Mouse (Mus musculus) MEL (cell line): ENCODE data around the gene Ablim2.

Experiments
- BHLHE40 ChIP-seq: IDR thresholded peaks from 2 replicates; pipeline ENCODE4 v1.6.1; 2012; ENCODE audit warnings: low read depth, mild to moderate bottlenecking, inconsistent platforms, low read length, improper control_type of control experiment, borderline replicate concordance
- CTCF ChIP-seq, 3 experiments: IDR thresholded peaks in 2 of 3; conservative IDR thresholded peaks in 1 of 3; 2 replicates each; pipeline ENCODE4 v1.5.1; 2011 to 2012; ENCODE audit warnings: low read length in 3 of 3, low read depth in 2 of 3, mild to moderate bottlenecking in 2 of 3, improper control_type of control experiment in 1 of 3, inconsistent platforms in 1 of 3, mixed read lengths in 1 of 3, moderate library complexity in 1 of 3; ENCODE audit not compliant: control insufficient read depth in 1 of 3, insufficient read depth in 1 of 3, poor library complexity in 1 of 3, severe bottlenecking in 1 of 3
- EP300 ChIP-seq, 2 experiments: IDR thresholded peaks; 2 replicates each; pipeline ENCODE4 v1.6.1; 2011; ENCODE audit warnings: improper control_type of control experiment in 2 of 2, low read length in 2 of 2, low read depth in 1 of 2, mild to moderate bottlenecking in 1 of 2
- GATA1 ChIP-seq: IDR thresholded peaks from 2 replicates; pipeline ENCODE4 v1.6.1; 2011; ENCODE audit warnings: low read depth, low read length, improper control_type of control experiment
- MAFK ChIP-seq: IDR thresholded peaks from 2 replicates; pipeline ENCODE4 v1.6.1; 2011; ENCODE audit warnings: low read depth, mild to moderate bottlenecking, low read length, improper control_type of control experiment, borderline replicate concordance
- MYB ChIP-seq: IDR thresholded peaks from 2 replicates; pipeline ENCODE4 v1.6.1; 2011; ENCODE audit warnings: mild to moderate bottlenecking, low read depth, low read length, improper control_type of control experiment
- POLR2A ChIP-seq, 2 experiments: IDR thresholded peaks; 2 replicates each; pipeline ENCODE4 v1.6.1; 2011 to 2012; ENCODE audit warnings: low read length in 2 of 2, mild to moderate bottlenecking in 2 of 2, control low read depth in 1 of 2, improper control_type of control experiment in 1 of 2, low read depth in 1 of 2, moderate library complexity in 1 of 2; ENCODE audit not compliant: control insufficient read depth in 1 of 2, insufficient read depth in 1 of 2, poor library complexity in 1 of 2
- SMC3 ChIP-seq: IDR thresholded peaks from 2 replicates; pipeline ENCODE4 v1.6.1; 2011; ENCODE audit warnings: low read depth, low read length, improper control_type of control experiment
- TCF12 ChIP-seq: IDR thresholded peaks from 2 replicates; pipeline ENCODE4 v1.6.1; 2014; ENCODE audit warnings: low read depth, mild to moderate bottlenecking, inconsistent platforms, low read length, improper control_type of control experiment, moderate library complexity
- UBTF ChIP-seq: IDR thresholded peaks from 2 replicates; pipeline ENCODE4 v1.6.1; 2012; ENCODE audit warnings: low read depth, mild to moderate bottlenecking, inconsistent platforms, low read length, improper control_type of control experiment, moderate library complexity, borderline replicate concordance; ENCODE audit not compliant: insufficient read depth
- USF1 ChIP-seq: IDR thresholded peaks from 2 replicates; pipeline ENCODE4 v1.6.1; 2014; ENCODE audit warnings: low read depth, mild to moderate bottlenecking, inconsistent platforms, low read length, improper control_type of control experiment, moderate library complexity
- USF2 ChIP-seq, 2 experiments: IDR thresholded peaks; 2 replicates each; pipeline ENCODE4 v1.6.1; 2011 to 2012; ENCODE audit warnings: improper control_type of control experiment in 2 of 2, low read length in 2 of 2, borderline replicate concordance in 1 of 2, inconsistent platforms in 1 of 2, low read depth in 1 of 2, mild to moderate bottlenecking in 1 of 2; ENCODE audit not compliant: insufficient read depth in 1 of 2
- ZNF384 ChIP-seq: IDR thresholded peaks from 2 replicates; pipeline ENCODE4 v1.6.1; 2012; ENCODE audit warnings: low read depth, mild to moderate bottlenecking, inconsistent platforms, low read length, improper control_type of control experiment

DNA sequence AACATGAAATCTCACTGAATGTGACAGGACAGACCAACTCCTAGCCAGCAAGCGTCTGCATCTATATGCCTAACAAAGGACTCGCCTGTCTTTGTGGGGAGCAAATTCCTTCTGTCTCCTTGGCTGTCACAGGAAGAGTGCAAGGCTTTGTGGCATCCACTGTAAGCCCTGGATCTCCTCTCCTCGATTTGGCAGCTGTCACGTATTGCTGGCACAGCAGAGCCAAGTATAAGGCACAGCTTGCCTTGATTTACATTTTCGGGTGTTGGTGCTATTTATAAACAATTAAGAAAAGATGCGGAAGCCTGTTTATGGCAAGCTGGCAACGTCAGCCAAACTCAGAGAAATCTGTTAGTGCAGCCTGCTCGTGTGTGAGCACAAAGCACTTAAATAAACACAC lies 160.7 kb downstream of the Ablim2 start:
- TF ChIP-seq ZNF384, result no peak
- no peak for TF ChIP-seq USF2 (IDR thresholded peaks at IDR 0.05; ENCODE audit: borderline replicate concordance in 1 of 2, insufficient read depth in 1 of 2, low read depth in 1 of 2, low read length in 2 of 2)
- TF ChIP-seq CTCF (IDR thresholded peaks at IDR 0.05 in 2 of 3, conservative IDR thresholded peaks at IDR 0.05 in 1 of 3; ENCODE audit: control insufficient read depth in 1 of 3, insufficient read depth in 1 of 3, low read depth in 2 of 3, low read length in 3 of 3, poor library complexity in 1 of 3, severe bottlenecking in 1 of 3), result no peak
- TF ChIP-seq TCF12, result no peak
- no peak for TF ChIP-seq SMC3
- TF ChIP-seq GATA1, result no peak
- TF ChIP-seq USF1, result no peak
- TF ChIP-seq BHLHE40, result no peak
- TF ChIP-seq UBTF, result no peak
- TF ChIP-seq MYB, result no peak
- TF ChIP-seq POLR2A (IDR thresholded peaks at IDR 0.05; ENCODE audit: control insufficient read depth in 1 of 2, insufficient read depth in 1 of 2, low read depth in 1 of 2, low read length in 2 of 2, poor library complexity in 1 of 2), result no peak
- TF ChIP-seq EP300 (IDR thresholded peaks at IDR 0.05; ENCODE audit: low read depth in 1 of 2, low read length in 2 of 2), result no peak
- TF ChIP-seq MAFK, result no peak
